18 mouse cellular contexts compared by ENCODE assay signal in genomic region chr14:101901496-101901895, GRCm38 (mm10).
"Had no signal": no experiment of that assay in that cellular context is flagged by ENCODE, and none has a peak within 500 bp of the region (broad histone marks: within the 10 kb centered on the region; RNA-seq: fewer than 3 reads in every experiment).

No protein-coding gene starts in this region.

- ATAC-seq: liver, embryonic 12.5 days had no signal

- H3K27ac ChIP-seq: limb, embryonic 10.5 days; limb, embryonic 13.5 days; liver, embryonic 12.5 days; liver, embryonic 15.5 days; lung, embryonic 15.5 days had no signal

- H3K27me3 ChIP-seq: limb, embryonic 13.5 days; liver, embryonic 12.5 days; liver, embryonic 15.5 days; lung, embryonic 15.5 days; megakaryocyte, embryonic 14.5 days had no signal

- H3K9ac ChIP-seq: limb, embryonic 13.5 days; liver, embryonic 12.5 days; liver, embryonic 15.5 days; lung, embryonic 15.5 days had no signal

- H3K36me3 ChIP-seq: limb, embryonic 10.5 days; limb, embryonic 13.5 days; liver, embryonic 12.5 days; liver, embryonic 15.5 days; lung, embryonic 15.5 days had no signal

- H3K4me2 ChIP-seq: limb, embryonic 13.5 days; liver, embryonic 12.5 days; liver, embryonic 15.5 days; lung, embryonic 15.5 days; midbrain, embryonic 11.5 days had no signal

- H3K9me3 ChIP-seq: limb, embryonic 10.5 days; limb, embryonic 13.5 days; liver, embryonic 12.5 days; liver, embryonic 15.5 days; lung, embryonic 15.5 days had no signal

- H3K4me1 ChIP-seq: liver, embryonic 12.5 days; liver, embryonic 15.5 days; lung, embryonic 15.5 days; megakaryocyte, embryonic 14.5 days had no signal

- H3K4me3 ChIP-seq: layer of hippocampus, adult 2 months; limb, embryonic 10.5 days; limb, embryonic 13.5 days; liver, embryonic 12.5 days; liver, embryonic 15.5 days; lung, embryonic 15.5 days; megakaryocyte, embryonic 14.5 days had no signal

- DNase-seq: kidney, adult 18-20 months; kidney, postnatal 14 days; layer of hippocampus, adult 9-11 months; liver; lung, adult 18-20 months; lung, postnatal 10 days; lung, postnatal 36 days; midbrain, embryonic 14.5 days; thymus, adult 18-20 months; thymus, postnatal 36 days had no signal
